Mouse (Mus musculus) lung, postnatal 25 days (tissue): ENCODE measurements around the gene Glyr1.
A peak's percentile ranks its signal among the peaks of the same experiment; 100 is the strongest.

ENCODE experiments used
- DNase-seq: peaks from one replicate; pipeline ENCODE4 v3.0.0; 2022; ENCODE audit warnings: low spot score

Glyr1 gene

GRCm38 (mm10) chr16:5049774-5050234, at the start of gene Glyr1, which contains the start of gene Ubn1:
TSS of gene Glyr1 (minus strand) at chr16:5049863.
TSS of gene Ubn1 (plus strand) at chr16:5050057.
- DNase-seq, result peak; percentile 99

GRCm38 (mm10) chr16:5096504-5096903, 46.8 kb upstream of the Glyr1 start:
- no peak for DNase-seq

DNA sequence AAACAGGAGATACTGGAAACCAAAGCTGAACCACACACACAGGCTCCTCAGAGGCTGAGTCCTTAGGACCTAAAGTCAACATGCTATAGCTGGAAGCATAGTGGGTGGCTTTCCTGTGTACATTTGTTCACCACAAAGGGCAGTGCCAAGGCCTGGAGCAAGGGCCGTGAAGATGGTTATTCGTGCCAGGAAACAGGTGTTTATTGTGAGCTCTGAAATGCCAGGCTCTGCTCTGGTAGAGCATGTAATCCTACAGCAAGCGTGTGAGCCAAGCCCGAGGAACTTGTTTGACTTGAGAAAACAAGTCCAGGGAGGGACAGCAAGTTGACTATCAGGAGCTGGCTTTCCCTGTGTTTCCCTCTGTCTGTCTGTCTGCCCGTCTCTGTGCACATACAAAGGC, 43.6 kb upstream of the Glyr1 start:
- DNase-seq, result peak; percentile 5

- DNase-seq, result no peak
Observed at GRCm38 (mm10) chr16:5089021-5089420, 39.4 kb upstream of the Glyr1 start.

GRCm38 (mm10) chr16:5086179-5086578, 36.5 kb upstream of the Glyr1 start:
- DNase-seq, result no peak

DNA sequence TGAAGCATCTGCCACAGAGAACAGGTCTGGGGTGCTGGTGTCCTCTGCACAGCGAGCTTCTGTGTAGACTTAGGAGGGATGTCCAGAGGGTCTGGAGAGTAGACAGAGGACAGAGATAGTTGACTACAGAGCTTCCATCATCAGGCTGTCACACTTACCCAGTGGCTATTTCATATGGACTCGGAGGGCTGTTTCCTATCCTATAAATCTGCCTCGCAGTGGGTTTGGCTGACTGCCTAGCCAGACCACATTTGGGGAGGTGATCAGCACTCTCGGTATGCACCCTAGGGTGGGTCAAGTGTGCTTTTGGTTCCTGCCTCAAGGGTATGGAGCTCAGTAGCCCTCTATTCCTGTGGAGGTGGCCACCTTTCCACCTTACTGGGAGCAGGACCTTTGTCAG, 35.5 kb upstream of the Glyr1 start:
- DNase-seq, result no peak

GRCm38 (mm10) chr16:5074341-5074740, 24.7 kb upstream of the Glyr1 start:
- no peak for DNase-seq

DNA sequence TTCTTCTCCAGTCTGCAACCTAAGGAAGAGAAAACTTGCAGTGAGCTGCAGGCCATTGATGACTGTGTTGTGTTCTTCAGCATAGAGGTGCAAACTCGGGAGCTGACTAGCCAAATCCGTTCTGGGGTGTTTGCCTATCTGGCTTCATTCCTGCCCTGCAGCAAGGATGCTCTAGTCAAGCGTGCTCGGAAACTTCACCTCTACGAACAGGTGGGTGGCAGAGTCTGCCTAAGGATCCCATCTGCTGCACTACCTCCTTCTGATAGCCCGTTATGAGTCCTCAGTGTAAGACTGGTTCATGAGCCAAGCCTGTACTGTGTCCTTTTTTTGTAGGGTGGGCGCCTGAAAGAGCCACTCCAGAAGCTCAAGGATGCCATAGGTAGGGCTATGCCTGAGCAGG, 22.3 kb upstream of the Glyr1 start:
- DNase-seq, result no peak

DNA sequence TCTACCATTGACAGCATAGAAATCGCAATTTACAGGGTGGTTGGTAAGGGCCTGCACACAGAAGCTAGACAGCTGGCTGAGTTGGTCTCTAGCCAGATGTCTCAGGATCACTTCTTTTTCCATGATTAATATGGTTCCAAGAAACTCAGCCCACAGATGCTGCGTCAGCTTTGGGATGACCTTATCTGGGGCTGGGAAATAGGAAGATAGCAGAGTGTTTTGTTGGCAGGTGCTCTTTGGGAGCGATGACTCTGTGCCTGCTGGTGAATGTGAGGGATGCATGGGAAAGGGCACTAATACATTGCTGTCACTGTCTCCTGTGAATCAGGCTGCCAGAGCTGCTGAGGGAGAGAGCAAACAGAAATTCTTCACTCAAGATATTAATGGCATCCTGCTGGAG, 20.7 kb upstream of the Glyr1 start:
- no peak for DNase-seq

DNA sequence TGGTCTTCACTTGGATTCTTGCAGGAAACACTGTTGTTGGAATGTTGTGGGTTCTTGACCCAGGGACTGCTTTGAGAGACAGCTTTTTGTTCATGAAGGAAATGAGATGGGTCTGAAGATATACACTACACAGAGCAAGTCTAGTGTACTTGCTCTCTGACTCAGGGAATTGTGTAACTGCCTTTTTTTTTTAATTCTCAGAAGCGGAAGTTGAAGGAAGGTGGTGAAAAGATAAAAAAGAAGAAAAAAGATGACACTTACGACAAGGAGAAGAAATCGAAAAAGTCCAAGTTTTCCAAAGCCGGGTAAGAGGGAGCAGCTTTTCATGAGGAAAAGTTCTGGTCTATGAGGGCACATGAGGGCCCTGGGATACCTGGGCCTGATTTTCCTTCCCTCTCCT, 13.8 kb upstream of the Glyr1 start:
- DNase-seq, result no peak

DNA sequence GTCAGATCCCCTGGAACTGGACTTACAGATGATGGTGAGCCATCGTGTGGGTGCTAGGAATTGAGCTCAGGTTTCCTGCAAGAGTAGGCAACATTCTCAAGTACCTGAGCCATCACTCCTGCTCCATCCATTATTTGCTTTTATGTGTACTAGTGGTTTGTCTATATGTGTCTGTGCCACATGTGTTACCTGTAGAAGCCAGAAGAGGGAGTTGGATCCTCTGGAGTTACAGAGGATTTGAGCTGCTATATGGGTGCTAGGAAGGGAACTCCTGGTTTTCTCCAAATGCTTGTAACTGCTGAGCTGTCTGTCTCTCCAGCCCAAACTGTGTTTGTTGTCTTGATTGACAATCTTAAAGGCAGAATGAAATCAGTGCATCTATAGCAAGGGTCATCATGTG, 8.5 kb upstream of the Glyr1 start:
- peak; percentile 13 for DNase-seq

DNA sequence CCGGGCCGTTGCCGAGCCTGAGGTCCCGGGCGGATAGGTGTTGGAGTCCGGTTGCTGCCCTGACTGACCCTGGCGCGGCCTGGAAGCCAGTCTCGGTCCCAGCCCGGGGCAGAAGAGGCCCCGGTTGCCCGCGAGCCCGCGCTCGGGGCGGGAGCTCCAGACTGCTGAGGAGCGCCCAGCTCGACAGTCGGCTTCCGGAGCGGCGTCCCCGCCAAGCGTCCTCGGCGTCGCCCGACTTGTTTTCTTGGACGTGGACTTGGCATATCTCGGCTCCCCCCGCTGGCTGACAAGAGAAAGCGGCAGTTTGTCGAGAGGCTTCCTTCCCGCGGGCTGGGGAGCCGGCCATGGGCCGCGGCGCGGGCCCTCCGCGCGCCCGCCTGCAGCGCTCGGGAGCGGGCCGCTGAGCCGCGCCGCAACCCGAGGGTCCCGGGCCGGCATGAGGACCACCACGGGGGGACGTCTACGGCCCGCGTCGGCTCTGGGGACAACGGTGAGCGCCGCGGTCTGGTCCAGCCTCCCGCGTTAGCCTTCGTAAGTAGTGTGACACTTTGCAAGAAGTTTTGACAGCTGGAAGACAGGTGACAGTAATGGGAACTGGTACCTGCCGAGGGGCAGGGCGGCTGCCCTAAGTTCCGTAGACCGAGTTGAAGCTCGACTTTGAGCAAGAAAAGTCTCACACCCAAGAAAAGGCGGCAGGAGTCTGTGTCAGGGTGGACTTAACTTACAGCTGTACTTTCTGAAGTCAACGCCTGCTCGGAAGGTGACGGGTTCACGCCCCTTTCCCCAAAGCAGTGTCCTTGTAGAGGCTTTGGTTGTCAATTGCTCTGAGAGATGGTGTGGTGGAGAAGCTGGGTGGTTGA, 818 bp upstream of the Glyr1 start:
- peak; percentile 79 for DNase-seq

DNA sequence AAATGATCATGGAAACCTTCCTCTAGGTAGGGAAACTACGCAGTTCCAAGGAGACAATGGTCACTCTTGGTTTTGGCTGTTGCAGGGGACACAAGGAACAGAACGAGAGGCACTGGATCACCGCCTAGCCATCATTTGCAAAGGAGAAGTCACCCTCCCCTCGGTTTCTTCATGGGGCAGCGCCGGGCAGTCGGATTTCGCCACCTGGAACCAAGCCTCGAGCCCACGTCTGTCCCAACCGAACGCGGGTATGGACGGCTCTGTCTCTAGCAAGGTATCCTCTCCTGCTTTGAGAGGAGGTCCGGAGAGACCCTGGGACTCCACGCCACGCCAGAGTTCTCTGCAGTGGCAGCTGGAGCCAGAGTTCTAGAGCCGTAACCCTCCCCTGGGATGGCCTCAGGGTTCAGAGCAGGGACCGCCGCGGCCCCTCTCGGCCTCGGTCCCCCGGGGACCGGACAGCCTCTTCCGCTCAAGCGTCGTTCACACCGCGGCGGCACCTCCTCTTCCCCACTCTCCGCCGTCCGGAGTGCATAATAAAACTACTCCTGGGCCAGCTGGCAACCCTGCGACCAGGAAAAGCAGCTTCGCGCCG, 385 bp downstream of the Glyr1 start:
- peak; percentile 10 for DNase-seq

- DNase-seq, result no peak
Observed at GRCm38 (mm10) chr16:5045322-5045721, 4.3 kb downstream of the Glyr1 start.

- no peak for DNase-seq
Observed at GRCm38 (mm10) chr16:5036649-5037234, 12.9 kb downstream of the Glyr1 start.

GRCm38 (mm10) chr16:5035591-5035990, 14.1 kb downstream of the Glyr1 start:
- no peak for DNase-seq

DNA sequence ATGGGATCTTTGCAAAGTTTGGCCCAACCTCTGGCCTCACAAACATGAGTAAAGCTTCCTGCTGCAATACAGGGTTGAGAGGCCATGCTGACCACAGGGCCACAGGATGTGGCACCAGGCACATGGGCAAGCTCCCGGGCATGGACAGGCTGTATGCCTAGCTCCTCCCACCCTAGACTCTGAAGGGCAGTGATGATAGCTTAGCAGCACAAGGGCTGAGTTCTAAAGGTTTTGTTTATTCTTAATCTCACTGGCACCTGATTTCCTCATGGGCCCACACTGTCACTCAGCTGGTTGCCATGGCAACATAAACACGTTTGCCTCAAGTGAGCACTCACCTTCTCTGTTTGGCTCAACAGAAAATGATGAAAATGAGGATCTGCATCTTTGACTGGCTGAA, 19.8 kb downstream of the Glyr1 start:
- DNase-seq, result peak; percentile 66

- no peak for DNase-seq
Observed at GRCm38 (mm10) chr16:5024021-5024420, 25.6 kb downstream of the Glyr1 start.

DNA sequence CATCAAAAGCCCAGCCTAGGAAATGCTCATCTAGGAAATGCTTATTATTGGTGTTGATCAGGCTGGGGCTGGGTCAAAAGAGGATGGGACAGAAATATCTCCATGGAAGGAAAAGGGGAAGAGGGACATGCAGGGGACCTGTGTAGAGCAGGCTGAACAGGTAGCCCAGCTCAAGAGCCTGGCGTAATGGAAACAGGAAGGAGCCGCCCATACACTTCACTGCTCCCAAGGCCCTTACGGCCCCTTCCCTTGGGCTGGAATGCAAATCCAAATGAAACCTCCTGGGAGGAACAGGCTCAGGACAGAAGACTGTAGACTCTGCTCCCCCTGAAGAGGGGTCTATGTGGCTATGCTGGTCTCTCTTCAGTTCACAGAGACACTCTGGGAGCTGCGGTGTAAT, 35.1 kb downstream of the Glyr1 start:
- peak; percentile 48 for DNase-seq

GRCm38 (mm10) chr16:5013054-5013838, 36.4 kb downstream of the Glyr1 start, which contains the start of gene Rogdi:
TSS of gene Rogdi (minus strand) at chr16:5013553.
- DNase-seq, result peak; percentile 99

DNA sequence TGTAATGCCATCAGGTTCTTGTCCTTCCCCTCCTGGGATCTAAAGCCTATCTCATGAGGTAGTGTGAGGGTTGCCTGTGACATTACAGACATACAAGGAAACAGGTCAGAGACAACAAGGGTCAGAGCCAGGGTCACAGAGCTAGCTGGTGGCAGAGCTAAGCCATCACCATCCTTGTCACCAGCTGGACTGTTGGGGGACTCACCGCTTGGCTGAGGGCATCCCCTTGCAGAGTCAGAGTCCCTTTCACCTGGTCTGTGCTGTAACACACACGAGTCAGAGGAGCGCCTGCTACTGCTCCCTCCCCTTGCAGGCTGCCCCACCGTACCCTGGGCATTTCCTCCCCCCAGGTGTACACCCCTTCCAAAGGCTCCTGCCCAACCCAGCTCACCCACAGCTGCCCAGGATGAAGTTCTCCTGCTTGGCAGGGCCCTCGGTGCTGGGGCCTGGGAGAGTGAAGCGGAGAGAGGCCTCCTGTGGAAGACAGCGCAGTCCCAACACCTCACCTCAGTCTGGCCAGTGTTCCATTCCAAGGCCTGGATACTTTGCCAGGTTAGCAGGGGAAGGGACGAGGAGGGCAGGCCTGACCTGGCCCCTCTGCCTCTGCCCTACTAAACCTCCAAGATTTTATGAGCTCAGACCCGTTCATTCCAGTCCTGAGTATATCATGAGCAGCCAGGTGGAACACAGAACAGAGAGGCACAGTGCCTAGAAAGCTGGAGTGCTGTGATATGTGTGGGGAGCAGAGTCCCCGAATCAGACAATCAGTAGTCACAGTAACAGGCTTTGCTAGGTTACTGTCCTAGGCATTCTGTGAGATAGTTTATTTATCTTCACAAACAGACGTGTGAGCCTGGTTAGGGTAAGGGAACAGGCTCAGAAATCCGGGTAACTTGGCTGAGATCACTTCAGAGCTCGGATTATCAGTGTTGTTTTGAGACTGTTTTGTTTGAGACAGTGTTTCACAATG, 37.3 kb downstream of the Glyr1 start:
- no peak for DNase-seq
